1 mouse cellular context compared by ENCODE assay signal in the genomic region with DNA sequence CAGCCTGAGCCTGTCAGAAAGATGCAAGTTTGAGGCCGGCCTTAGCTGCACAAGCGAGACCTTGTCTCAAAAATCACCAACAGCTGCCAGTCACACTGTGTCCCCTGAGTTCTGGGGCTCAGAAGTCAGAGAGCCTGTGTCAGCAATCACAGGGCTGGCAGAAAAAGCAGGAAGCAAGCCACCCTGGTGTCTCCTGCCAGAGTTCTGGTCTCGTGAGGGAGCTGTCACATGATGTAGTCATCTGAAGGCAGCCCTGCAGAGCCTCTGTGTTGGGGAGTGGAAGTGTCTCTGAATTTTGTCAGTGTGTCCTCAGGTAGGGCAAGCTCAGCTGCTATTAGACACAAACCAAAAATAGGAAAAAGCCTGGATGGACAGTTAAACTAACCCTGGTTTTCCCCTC.
A peak's percentile ranks its signal among the peaks of the same experiment; 100 is the strongest.
TF ChIP-seq lines count a peak whose summit lies in the region.

No protein-coding gene starts in this region.

TF ChIP-seq in MEL, 35 proteins besides CTCF, POLR2A, EP300 and RAD21:
- TF ChIP-seq CHD2 (IDR thresholded peaks at IDR 0.05; ENCODE audit: low read length) = no peak
- TF ChIP-seq POLR2AphosphoS5 (IDR thresholded peaks at IDR 0.05; ENCODE audit: borderline replicate concordance, low read depth, low read length) = no peak
- TF ChIP-seq ELF1 (IDR thresholded peaks at IDR 0.05; ENCODE audit: low read depth, low read length) = 0 out of 2 replicates have a peak, but pooled peaks have one; percentile 22
- TF ChIP-seq MAZ (IDR thresholded peaks at IDR 0.05; ENCODE audit: low read depth, low read length) = no peak
- TF ChIP-seq CHD1 (IDR thresholded peaks at IDR 0.05; ENCODE audit: low read depth, low read length) = no peak
- peak; percentile 80 for TF ChIP-seq BHLHE40 (IDR thresholded peaks at IDR 0.05; ENCODE audit: borderline replicate concordance, low read depth, low read length)
- TF ChIP-seq ZC3H11A (IDR thresholded peaks at IDR 0.05; ENCODE audit: low read depth, low read length) = no peak
- TF ChIP-seq POLR2AphosphoS2 (IDR thresholded peaks at IDR 0.05; ENCODE audit: low read length) = peak; percentile 21; the same call in 1 of the 2 replicates
- TF ChIP-seq RCOR1 (IDR thresholded peaks at IDR 0.05; ENCODE audit: low read depth, low read length) = no peak
- TF ChIP-seq MXI1 (IDR thresholded peaks at IDR 0.05; ENCODE audit: low read depth, low read length) = no peak
- TF ChIP-seq SMC3 (IDR thresholded peaks at IDR 0.05; ENCODE audit: low read depth, low read length) = no peak
- no peak for TF ChIP-seq GABPA (IDR thresholded peaks at IDR 0.05; ENCODE audit: low read depth, low read length)
- TF ChIP-seq MAX (IDR thresholded peaks at IDR 0.05; ENCODE audit: low read length) = no peak
- TF ChIP-seq GATA1 (IDR thresholded peaks at IDR 0.05; ENCODE audit: low read depth, low read length) = no peak
- TF ChIP-seq MYB (IDR thresholded peaks at IDR 0.05; ENCODE audit: low read depth, low read length) = no peak
- peak; percentile 90 for TF ChIP-seq USF1 (IDR thresholded peaks at IDR 0.05; ENCODE audit: low read depth, low read length)
- peak; percentile 28; the same call in 1 of the 2 replicates for TF ChIP-seq ETS1 (IDR thresholded peaks at IDR 0.05; ENCODE audit: low read depth, low read length)
- no peak for TF ChIP-seq ZNF384 (IDR thresholded peaks at IDR 0.05; ENCODE audit: low read depth, low read length)
- no peak for TF ChIP-seq MAFK (IDR thresholded peaks at IDR 0.05; ENCODE audit: borderline replicate concordance, low read depth, low read length)
- peak in 1 of 2 experiments; percentile 86; a peak in 2 of 4 replicates for TF ChIP-seq USF2 (IDR thresholded peaks at IDR 0.05; ENCODE audit: borderline replicate concordance in 1 of 2, insufficient read depth in 1 of 2, low read depth in 1 of 2, low read length in 2 of 2)
